Mouse (Mus musculus) monocyte, adult 5-6 weeks (primary cell): ENCODE results near the gene Rpl36a-ps1. TPM values are rescaled to one million over a fixed set of nuclear protein-coding genes. Genes with fewer than 3 reads are reported as not detected.
"Not testable (repeated sequence)": the region's sequence is repeated elsewhere in the genome, so short reads cannot be mapped to it uniquely, and the experiment has no call there.

Experiments used
- ATAC-seq: fragments of 153-309, 156-312 bp; replicated peaks from 2 replicates; pipeline ENCODE4 v1.8.0; 2017; ENCODE audit warnings: mild to moderate bottlenecking; ENCODE audit not compliant: low TSS enrichment, insufficient number of reproducible peaks, severe bottlenecking, poor library complexity, low FRiP score
- total RNA-seq: library from RNA; stranded (forward); fragments of 200-1000, 200-491, 200-594 nt; gene quantifications from 3 replicates; pipeline ENCODE4 v1.2.3, GENCODE M21; 2017

The Rpl36a-ps1 gene
- 1.9 to 4.4 TPM (median 4.0 TPM) in 3 replicates for total RNA-seq

DNA sequence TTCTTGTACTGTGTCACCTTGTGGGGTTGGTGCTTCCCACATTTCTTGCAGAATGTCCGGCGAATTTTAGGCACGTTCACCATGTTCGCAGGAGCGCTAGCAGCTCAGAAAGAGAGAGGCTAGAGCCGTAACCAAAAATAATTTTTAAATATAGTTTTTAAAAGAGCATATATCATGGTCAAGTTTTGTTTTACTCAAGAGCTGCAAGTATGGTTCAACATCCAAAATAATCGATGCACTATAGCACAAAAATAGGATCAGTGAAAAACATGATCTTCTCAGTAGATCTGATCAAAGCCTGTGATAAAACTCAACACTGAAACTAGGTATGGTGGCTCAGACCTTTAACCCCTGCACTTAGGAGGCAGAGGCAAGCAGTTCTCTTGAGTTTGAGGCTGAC is at the start of gene Rpl36a-ps1:
Gene Rpl36a-ps1 (minus strand): TSS at position 101 of the 400 bp plus-strand sequence.
- no peak for ATAC-seq

DNA sequence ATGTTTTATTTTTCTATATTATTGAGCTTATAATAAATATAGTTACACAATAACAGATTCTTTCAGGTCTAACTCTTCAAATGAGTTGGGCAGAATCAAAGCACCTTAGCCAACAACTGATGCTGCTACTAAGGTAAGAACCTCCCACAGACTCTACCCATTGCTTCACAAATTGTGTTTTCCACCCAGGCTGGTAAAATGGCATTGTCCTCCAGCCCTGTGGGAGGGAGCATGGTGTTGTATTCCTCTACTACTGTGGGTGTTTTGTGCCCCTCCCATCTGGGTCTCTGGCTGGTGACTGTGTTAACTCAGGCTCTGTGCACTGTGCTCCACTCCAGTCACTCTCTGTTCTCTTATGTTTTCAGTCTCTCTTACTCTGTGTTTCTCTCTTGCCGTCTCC is 49.4 kb upstream of the Rpl36a-ps1 start:
- no peak for ATAC-seq

DNA sequence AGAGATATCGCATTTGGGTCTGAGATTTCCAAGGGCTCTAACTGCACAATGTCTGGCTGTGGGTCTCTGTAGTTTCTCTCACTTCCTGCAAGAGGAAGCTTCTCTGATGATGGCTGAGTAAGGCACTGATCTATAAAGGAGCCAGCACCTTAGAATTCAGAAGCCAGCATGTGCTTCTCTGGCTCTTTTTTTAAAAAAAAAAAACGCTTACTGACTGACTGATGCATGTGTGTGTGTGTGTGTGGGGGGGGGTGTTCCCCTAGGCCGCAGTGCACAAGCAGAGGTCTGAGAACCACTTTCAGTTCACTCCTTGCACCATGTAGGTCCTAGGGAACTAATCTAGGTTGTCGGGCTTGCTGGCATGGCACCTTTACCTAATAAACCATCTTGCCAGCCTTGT is 47.3 kb upstream of the Rpl36a-ps1 start:
- no peak for ATAC-seq

DNA sequence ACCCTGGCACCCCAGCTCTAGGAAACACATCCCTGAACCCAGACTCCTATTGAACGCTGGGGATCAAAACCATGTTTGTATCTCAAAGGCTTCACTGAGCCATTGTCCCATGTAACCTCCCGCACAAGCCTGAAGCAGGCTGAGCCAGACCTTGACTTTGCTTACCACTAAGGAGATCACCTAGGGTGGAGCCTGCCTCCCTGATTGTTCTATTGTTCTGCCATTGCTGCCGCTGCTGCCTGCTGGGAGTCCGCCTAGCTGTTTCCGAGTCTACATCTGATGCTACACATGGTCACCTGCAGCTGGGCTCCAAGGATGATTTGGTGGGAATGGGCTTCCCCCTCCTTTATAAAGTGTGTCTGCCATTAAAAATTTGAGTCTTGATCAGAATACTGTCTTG is 45.2 kb upstream of the Rpl36a-ps1 start:
- ATAC-seq: not testable (repeated sequence)

DNA sequence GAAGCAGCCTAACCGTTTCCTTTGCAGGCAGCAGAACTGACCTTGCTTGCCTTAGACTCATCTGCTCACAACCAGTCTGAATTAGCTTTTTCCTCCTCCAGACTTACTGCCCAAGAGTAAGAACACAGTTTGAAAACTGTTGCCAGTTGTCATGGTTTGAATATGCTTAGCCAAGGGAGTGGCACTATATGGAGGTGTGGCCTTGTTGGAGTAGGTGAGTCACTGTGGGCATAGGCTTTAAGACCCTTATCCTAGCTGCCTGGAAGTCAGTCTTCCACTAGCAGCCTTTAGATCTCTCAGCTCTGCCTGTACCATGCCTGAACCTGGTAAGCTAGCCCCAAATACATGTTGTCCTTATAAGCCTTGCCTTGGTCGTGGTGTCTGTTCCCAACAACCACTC is 43.6 kb upstream of the Rpl36a-ps1 start:
- ATAC-seq: no peak

DNA sequence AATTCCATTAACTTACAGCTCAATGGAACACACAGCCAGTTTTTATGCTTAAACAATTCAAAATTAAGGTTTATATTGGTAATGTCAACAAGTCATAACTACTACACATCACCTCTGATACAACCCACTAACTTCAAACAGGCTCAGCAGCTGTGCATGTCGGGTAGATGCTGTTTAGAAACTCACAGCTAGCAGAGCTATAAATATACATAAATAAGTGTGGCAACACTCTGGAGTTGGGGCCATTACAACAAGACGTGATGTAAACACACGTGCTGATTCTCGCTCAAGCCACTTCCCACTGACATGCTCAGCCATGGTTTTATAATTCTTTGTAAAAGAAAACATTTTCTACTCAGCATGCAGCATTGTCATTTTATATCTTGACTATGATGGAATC is 41.9 kb upstream of the Rpl36a-ps1 start:
- no peak; the same call in 1 of the 2 replicates for ATAC-seq

DNA sequence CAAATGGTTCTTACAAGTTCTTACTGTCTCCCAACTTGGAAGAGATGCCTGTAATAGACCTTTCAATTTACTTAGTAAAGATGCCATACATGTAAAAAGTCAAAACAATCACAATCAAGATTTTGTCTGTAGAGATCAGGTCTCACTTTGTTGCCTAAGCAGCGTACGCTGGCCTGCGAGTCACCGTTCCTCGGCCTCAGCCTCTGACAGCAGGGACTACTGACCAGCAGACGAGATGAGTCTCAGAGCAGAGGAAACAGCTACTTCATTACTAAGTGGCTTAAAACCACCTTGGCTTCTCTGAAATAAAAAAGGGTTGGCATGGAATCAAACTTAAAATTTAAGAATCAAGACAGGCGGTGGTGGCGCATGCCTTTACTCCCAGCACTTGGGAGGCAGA is 40.7 kb upstream of the Rpl36a-ps1 start:
- not testable (repeated sequence) for ATAC-seq

DNA sequence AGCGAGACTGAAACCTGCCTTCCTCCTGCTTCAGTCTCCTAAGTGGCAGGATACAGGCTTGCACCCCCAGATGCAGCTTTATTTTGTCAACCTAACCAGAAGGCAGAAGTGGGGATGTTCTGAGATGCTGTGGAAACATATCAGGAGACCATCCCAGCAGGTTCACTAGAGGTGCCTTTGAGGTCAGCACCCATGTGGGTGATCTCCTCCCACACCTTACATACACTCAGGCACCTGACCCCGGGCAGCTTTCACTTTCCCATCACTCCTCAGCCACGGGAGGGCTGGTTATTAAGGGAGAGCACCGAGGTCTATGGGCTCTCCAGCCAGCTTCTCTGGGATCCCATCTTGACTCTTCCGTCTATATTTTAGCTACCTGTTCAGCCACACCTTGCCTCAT is 38.5 kb upstream of the Rpl36a-ps1 start:
- no peak for ATAC-seq

DNA sequence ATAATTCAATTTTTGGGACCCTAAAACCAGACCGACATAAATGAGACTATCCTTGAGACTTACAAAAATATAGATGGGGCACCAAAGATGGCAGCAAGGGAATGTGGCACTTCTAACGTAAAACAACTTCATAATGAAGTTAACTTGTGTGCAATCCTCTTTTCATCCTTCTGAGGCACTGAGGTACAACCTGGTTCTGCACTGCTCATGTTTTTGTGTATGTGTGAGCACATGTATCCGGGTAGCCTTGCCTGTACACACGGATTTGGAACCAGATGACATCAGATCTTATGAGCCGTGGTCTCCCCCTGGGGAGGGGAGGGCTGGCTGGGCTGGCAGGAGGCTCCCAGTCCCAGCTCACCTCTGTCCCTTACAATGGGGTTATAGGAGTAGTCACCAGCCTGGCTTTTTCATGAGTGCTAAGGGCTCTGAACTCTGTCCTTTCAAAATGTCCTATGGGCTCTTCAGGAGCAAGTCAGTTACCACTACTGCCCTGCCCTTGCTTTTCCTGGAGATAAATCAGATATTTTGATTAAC is 37.3 kb upstream of the Rpl36a-ps1 start:
- ATAC-seq: no peak

DNA sequence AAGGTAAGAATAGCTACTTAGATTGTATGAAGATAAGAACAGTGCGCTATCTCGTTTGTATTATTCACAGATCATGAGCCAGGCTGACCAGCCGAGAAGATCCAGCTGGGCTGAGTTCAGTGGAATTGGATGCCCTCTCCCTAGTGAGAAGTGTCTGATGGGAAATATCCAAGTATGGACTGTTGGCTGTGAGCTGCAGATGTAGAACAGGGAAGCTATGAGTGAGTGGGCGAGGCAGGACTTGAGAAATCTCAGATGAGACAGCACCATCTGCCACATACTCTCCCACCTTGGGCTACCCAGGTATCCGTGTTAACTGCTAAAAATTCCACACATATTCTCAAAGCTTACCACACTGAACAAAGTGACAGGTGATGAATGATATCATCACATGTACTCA is 35.9 kb upstream of the Rpl36a-ps1 start:
- ATAC-seq: no peak

DNA sequence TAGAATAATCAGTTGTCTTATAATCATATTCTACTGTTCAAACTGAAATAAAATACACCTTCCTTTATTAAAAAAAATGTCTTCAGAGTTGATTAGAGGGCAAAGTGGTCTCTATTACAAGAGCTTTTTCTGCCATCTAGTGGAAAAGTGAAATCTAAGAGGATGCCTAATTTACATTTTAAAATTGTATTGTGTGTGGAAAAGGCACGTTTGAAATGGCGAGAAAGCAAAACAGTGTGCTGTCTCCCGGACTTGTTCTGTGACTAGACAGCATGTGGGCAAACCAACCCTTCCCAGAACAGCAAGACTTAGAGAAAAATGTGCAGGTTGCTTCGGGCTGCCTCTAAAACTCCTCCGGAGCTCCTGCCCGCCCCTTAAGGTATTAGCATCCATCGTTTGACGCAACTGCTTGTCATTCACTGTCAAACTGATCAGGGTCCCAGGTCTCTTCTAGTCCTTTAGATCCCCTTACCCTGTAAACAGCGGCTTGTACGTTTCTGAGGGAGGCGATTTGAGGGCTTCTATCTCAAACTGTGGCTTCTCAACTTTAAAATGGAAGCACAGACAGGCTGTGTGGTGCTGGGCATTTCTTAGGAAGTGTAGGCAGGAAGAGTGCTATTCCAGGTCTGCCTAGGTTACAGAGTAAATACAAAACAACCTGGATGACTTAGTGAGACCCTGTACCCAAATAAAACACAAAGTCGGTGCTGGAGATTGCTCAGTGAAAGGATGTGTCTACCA is 28.4 kb upstream of the Rpl36a-ps1 start:
- no peak for ATAC-seq

DNA sequence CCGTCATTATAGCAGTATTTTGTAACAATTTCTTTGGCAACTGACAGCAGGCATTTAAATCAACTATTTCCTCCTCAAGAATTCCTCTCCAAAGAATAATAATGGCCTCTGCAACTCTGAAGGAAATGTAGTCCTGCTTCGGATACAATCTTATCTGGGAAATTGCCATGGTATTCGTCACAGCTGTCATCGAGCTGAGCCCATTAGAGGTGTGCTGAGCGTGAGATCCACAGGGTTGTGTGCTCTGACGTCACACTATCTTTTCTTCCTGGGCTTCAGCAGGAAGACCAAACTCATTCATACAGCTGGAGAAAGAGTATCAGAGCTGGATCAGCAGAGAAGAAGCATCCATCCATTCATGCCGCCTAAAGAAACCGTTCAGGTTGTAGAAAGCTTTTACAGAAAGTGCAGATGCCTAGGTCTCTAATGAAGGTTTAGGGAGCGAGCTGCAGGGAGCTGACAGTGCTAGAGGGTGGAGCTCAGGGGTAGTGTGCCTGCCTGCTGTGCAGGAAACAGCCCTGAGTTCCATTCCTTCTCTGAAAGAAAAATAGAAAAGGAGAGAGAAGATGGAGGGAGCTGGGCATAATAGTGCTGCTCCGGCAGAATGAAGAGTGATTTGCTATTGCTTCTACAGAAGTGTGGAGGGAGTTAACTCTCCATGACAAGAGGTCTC is 25.2 kb upstream of the Rpl36a-ps1 start:
- no peak for ATAC-seq

DNA sequence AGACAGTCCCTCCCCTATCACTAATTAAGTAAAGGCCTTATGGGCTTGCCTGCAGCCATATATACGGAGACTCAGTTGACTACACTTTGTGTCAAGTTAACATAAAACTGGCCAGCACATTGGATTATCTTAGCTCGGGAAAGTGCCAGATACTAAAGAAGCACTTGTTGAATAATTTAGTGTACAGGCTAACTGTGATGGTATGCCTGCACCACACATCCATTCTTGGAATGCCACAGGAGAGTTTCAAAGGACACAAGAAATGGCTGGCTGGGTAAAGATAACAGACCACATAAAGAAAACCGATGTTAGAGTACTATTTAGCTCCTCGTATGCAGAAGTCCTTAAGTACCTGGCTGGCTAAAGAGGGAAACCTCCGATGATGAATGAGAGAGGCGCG is 24.6 kb upstream of the Rpl36a-ps1 start:
- ATAC-seq: no peak

DNA sequence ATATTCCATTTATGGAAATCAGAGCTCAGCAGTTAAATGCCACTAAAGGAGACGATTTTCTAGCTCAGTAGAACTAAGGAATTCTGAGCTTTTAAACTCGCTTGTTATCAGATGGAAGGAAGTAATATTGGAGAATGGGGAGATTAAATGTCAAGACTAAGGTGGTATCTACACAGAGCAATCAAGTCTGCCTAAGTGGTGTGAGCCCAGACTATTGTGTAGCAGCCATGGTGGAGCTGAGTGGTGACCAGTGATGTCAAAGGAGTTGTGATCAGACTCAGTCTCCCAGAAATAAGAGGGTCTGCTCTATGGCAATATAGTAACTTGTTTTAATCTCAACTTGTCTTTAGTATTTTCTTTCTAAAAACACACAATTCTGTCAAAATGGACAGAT is 16.8 kb upstream of the Rpl36a-ps1 start:
- ATAC-seq: no peak

DNA sequence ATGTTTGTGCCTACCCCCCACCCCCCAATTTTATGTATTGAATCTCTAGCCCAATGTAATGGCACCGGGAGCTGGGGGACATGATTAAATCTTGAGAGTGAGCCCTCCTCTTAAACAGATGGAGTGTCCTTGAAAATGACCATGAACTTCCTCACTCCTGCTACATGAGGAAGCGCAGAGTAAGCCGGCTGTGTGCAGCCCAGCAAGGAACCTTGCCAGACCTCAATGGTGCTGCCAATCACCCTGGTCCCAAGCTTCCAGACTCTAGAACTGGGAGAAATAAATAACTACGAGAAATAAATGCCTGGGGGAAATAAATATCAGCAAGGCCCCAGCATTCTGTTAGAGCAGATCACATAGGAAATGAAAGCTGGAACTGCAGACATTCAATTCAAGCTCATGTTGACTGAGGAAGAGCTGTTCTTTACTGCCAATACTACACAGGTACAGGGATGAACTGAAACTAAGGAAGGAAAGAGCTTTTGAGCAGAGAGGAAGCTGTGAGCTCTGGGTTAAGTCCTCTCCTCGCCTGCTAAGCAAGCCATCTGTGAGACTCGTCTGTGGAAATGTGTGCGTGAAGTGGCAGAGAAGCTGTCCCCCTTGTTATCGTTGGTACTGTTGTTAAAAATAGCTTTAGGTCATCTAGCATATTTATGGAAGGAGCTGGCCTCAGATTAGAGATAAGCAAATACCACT is 16.3 kb upstream of the Rpl36a-ps1 start:
- no peak for ATAC-seq

DNA sequence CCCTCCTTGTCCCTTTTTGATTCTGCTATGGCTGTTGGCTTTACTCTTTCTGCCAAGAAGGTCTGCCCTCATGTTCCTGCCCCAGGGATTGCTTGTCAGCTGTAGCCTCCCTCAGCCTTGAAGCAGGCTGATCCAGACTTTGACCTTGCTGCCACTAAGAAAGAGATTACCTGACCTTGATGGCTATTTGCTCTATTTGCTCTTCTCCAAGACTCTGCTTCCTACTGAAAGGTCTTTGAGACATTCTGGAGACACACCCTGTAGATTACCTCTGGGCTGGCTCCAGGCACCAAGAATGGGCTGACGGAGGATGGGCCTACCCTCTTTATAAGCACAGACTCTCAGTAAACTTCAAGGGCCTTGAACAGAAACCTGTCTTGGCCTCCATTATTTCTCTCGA is 1.6 kb downstream of the Rpl36a-ps1 start:
- no peak for ATAC-seq

DNA sequence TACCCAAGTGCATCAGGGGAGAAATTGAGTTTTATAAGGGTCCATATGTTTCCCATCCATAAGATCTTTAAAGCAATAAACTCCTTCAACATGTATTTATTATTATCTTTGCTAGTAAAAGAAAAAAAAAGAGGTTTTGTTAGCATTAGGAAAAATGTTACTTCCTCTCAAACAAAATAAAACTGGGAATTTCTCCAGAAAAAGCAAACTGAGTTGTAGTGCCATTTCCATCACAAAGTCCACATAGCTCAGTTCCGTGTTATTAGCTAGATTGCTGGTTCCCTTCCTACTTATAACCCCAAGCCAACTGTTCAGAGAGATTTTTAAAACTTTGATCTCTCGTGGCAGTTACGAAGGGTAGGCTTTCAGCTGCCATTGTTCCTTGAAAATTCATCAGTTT is 3.5 kb downstream of the Rpl36a-ps1 start:
- ATAC-seq: no peak

DNA sequence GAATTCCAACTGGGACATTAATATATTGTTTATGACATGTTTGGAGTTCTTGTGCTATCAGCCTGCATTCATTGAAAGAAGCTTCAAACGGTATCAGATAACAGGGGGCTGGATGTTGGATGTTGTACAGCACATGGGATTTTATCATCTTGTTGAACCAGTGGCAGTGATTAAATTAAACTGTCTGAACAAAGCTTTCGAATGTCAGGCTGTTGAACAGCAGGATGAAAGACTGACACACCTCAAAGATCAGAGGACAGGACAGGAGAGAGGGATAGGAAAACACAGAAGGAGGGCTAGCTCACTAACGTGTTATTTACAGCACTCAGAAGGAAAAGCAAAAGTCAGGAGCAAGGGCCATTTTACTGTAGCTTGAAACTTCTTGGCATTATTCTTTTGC is 4.3 kb downstream of the Rpl36a-ps1 start:
- ATAC-seq: no peak

DNA sequence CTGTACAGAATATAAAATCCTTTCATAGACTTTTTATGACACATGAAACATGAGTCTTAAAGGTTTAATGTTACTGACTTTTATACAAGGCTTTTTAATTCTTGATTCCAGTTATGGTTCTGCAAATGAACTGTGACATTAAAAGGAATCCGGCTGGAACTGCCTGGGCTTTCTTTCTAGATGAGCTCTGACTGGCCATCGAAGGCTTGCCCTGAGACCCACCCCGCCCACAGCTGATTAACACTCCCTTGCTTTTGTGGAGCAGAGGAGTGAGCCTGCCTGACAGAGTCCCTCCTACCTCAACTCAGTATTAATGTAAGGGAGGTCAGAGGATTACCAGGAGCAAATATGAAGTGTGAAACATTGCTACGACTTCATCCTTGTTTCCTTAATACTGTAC is 22.2 kb downstream of the Rpl36a-ps1 start:
- no peak for ATAC-seq
